Mouse (Mus musculus): ENCODE data around the gene Ces5a. TPM values are rescaled to one million over a fixed set of nuclear protein-coding genes. Genes with fewer than 3 reads are reported as not detected.

Ces5a gene
- polyA plus RNA-seq, 1 experiment from 2014 or later = not detected

GRCm38 (mm10) chr8:93564634-93565033, 29.0 kb upstream of the Ces5a start:
- 69% methylated on average over 4 of the region's 4 CpGs for WGBS
- H3K27ac ChIP-seq (ENCODE audit: low read depth, low read length) = no peak overlapping the region
- H3K4me1 ChIP-seq (ENCODE audit: control insufficient read depth, insufficient read depth, low read length) = no peaks in the 10 kb centered on the region
- H3K36me3 ChIP-seq (ENCODE audit: control insufficient read depth, insufficient read depth, low read length) = no peaks in the 10 kb centered on the region
- H3K9me3 ChIP-seq (ENCODE audit: control insufficient read depth, low read length) = peaks cover 6% of the 10 kb centered on the region; the same call in 1 of the 2 replicates
- no peak overlapping the region for H3K9ac ChIP-seq (ENCODE audit: low read depth, low read length)
- no peak overlapping the region for H3K4me3 ChIP-seq (ENCODE audit: low read length)
- no peak for ATAC-seq (ENCODE audit: low FRiP score, low TSS enrichment)
- H3K4me2 ChIP-seq (replicated peaks; ENCODE audit: low read depth, low read length) = no peak overlapping the region
- no peaks in the 10 kb centered on the region for H3K27me3 ChIP-seq (ENCODE audit: control insufficient read depth, insufficient read depth, low read length)

GRCm38 (mm10) chr8:93563551-93563950, 27.9 kb upstream of the Ces5a start:
- no peak for ATAC-seq (ENCODE audit: low FRiP score, low TSS enrichment)
- no peak overlapping the region for H3K9ac ChIP-seq (ENCODE audit: low read depth, low read length)
- no peak overlapping the region for H3K4me3 ChIP-seq (ENCODE audit: low read length)
- H3K9me3 ChIP-seq (ENCODE audit: control insufficient read depth, low read length) = peaks cover 3% of the 10 kb centered on the region; the same call in 1 of the 2 replicates
- H3K36me3 ChIP-seq (ENCODE audit: control insufficient read depth, insufficient read depth, low read length) = no peaks in the 10 kb centered on the region
- no peaks in the 10 kb centered on the region for H3K27me3 ChIP-seq (ENCODE audit: control insufficient read depth, insufficient read depth, low read length)
- H3K4me2 ChIP-seq (replicated peaks; ENCODE audit: low read depth, low read length) = no peak overlapping the region
- 90% methylated on average over 7 of the region's 7 CpGs for WGBS
- H3K27ac ChIP-seq (ENCODE audit: low read depth, low read length) = no peak overlapping the region
- H3K4me1 ChIP-seq (ENCODE audit: control insufficient read depth, insufficient read depth, low read length) = no peaks in the 10 kb centered on the region

- H3K9ac ChIP-seq (ENCODE audit: low read depth, low read length) = no peak overlapping the region
- H3K9me3 ChIP-seq (ENCODE audit: control insufficient read depth, low read length) = no peaks in the 10 kb centered on the region
- H3K27me3 ChIP-seq (ENCODE audit: control insufficient read depth, insufficient read depth, low read length) = no peaks in the 10 kb centered on the region
- H3K4me2 ChIP-seq (replicated peaks; ENCODE audit: low read depth, low read length) = no peak overlapping the region
- no peaks in the 10 kb centered on the region for H3K36me3 ChIP-seq (ENCODE audit: control insufficient read depth, insufficient read depth, low read length)
- WGBS = 38% methylated on average over 6 of the region's 6 CpGs
- ATAC-seq (ENCODE audit: low FRiP score, low TSS enrichment) = no peak
- no peak overlapping the region for H3K4me3 ChIP-seq (ENCODE audit: low read length)
- no peaks in the 10 kb centered on the region for H3K4me1 ChIP-seq (ENCODE audit: control insufficient read depth, insufficient read depth, low read length)
- H3K27ac ChIP-seq (ENCODE audit: low read depth, low read length) = no peak overlapping the region
These were observed 27.1 kb upstream of the Ces5a start for GRCm38 (mm10) chr8:93562557-93563210.

GRCm38 (mm10) chr8:93561271-93561670, 25.6 kb upstream of the Ces5a start:
- Histone ChIP-seq H3K4me3 (ENCODE audit: low read length) (no peak overlapping the region), H3K27ac (ENCODE audit: low read depth, low read length) (no peak overlapping the region), H3K9ac (ENCODE audit: low read depth, low read length) (no peak overlapping the region), H3K36me3 (ENCODE audit: control insufficient read depth, insufficient read depth, low read length) (no peaks in the 10 kb centered on the region), H3K27me3 (ENCODE audit: control insufficient read depth, insufficient read depth, low read length) (no peaks in the 10 kb centered on the region), H3K9me3 (ENCODE audit: control insufficient read depth, low read length) (no peaks in the 10 kb centered on the region), H3K4me1 (ENCODE audit: control insufficient read depth, insufficient read depth, low read length) (no peaks in the 10 kb centered on the region), H3K4me2 (replicated peaks; ENCODE audit: low read depth, low read length) (no peak overlapping the region)
- no peak for ATAC-seq (ENCODE audit: low FRiP score, low TSS enrichment)
- 74% methylated on average over 3 of the region's 3 CpGs for WGBS

- 75% methylated on average over 2 of the region's 2 CpGs for WGBS
- H3K4me1 ChIP-seq (ENCODE audit: control insufficient read depth, insufficient read depth, low read length) = no peaks in the 10 kb centered on the region
- H3K4me3 ChIP-seq (ENCODE audit: low read length) = no peak overlapping the region
- no peak overlapping the region for H3K27ac ChIP-seq (ENCODE audit: low read depth, low read length)
- H3K9me3 ChIP-seq (ENCODE audit: control insufficient read depth, low read length) = peaks cover 3% of the 10 kb centered on the region; the same call in 1 of the 2 replicates
- H3K27me3 ChIP-seq (ENCODE audit: control insufficient read depth, insufficient read depth, low read length) = no peaks in the 10 kb centered on the region
- H3K4me2 ChIP-seq (replicated peaks; ENCODE audit: low read depth, low read length) = no peak overlapping the region
- no peaks in the 10 kb centered on the region for H3K36me3 ChIP-seq (ENCODE audit: control insufficient read depth, insufficient read depth, low read length)
- no peak overlapping the region for H3K9ac ChIP-seq (ENCODE audit: low read depth, low read length)
- ATAC-seq (ENCODE audit: low FRiP score, low TSS enrichment) = no peak
These were observed 24.1 kb upstream of the Ces5a start for GRCm38 (mm10) chr8:93559696-93560095.

- H3K27ac ChIP-seq (ENCODE audit: low read depth, low read length) = no peak overlapping the region
- no peak overlapping the region for H3K4me3 ChIP-seq (ENCODE audit: low read length)
- ATAC-seq (ENCODE audit: low FRiP score, low TSS enrichment) = no peak
- no peaks in the 10 kb centered on the region for H3K4me1 ChIP-seq (ENCODE audit: control insufficient read depth, insufficient read depth, low read length)
- no peaks in the 10 kb centered on the region for H3K36me3 ChIP-seq (ENCODE audit: control insufficient read depth, insufficient read depth, low read length)
- H3K9me3 ChIP-seq (ENCODE audit: control insufficient read depth, low read length) = no peaks in the 10 kb centered on the region
- 82% methylated on average over 3 of the region's 3 CpGs for WGBS
- no peaks in the 10 kb centered on the region for H3K27me3 ChIP-seq (ENCODE audit: control insufficient read depth, insufficient read depth, low read length)
- H3K9ac ChIP-seq (ENCODE audit: low read depth, low read length) = no peak overlapping the region
- H3K4me2 ChIP-seq (replicated peaks; ENCODE audit: low read depth, low read length) = no peak overlapping the region
These were observed 33.0 kb downstream of the Ces5a start for GRCm38 (mm10) chr8:93502634-93503033.

GRCm38 (mm10) chr8:93499437-93499836, 36.2 kb downstream of the Ces5a start:
- no peak overlapping the region for H3K27ac ChIP-seq (ENCODE audit: low read depth, low read length)
- H3K27me3 ChIP-seq (ENCODE audit: control insufficient read depth, insufficient read depth, low read length) = no peaks in the 10 kb centered on the region
- WGBS = 42% methylated on average over 9 of the region's 9 CpGs
- no peaks in the 10 kb centered on the region for H3K36me3 ChIP-seq (ENCODE audit: control insufficient read depth, insufficient read depth, low read length)
- H3K9ac ChIP-seq (ENCODE audit: low read depth, low read length) = no peak overlapping the region
- no peak overlapping the region for H3K4me2 ChIP-seq (replicated peaks; ENCODE audit: low read depth, low read length)
- no peaks in the 10 kb centered on the region for H3K4me1 ChIP-seq (ENCODE audit: control insufficient read depth, insufficient read depth, low read length)
- no peaks in the 10 kb centered on the region for H3K9me3 ChIP-seq (ENCODE audit: control insufficient read depth, low read length)
- no peak overlapping the region for H3K4me3 ChIP-seq (ENCODE audit: low read length)
- ATAC-seq (ENCODE audit: low FRiP score, low TSS enrichment) = no peak

- no peak for ATAC-seq (ENCODE audit: low FRiP score, low TSS enrichment)
- H3K9me3 ChIP-seq (ENCODE audit: control insufficient read depth, low read length) = no peaks in the 10 kb centered on the region
- WGBS = 21% methylated on average over 6 of the region's 6 CpGs
- no peak overlapping the region for H3K9ac ChIP-seq (ENCODE audit: low read depth, low read length)
- no peaks in the 10 kb centered on the region for H3K36me3 ChIP-seq (ENCODE audit: control insufficient read depth, insufficient read depth, low read length)
- no peak overlapping the region for H3K4me3 ChIP-seq (ENCODE audit: low read length)
- no peaks in the 10 kb centered on the region for H3K27me3 ChIP-seq (ENCODE audit: control insufficient read depth, insufficient read depth, low read length)
- H3K4me2 ChIP-seq (replicated peaks; ENCODE audit: low read depth, low read length) = no peak overlapping the region
- no peak overlapping the region for H3K27ac ChIP-seq (ENCODE audit: low read depth, low read length)
- no peaks in the 10 kb centered on the region for H3K4me1 ChIP-seq (ENCODE audit: control insufficient read depth, insufficient read depth, low read length)
These were observed 40.3 kb downstream of the Ces5a start for GRCm38 (mm10) chr8:93495330-93495729.

- Histone ChIP-seq H3K36me3 (ENCODE audit: control insufficient read depth, insufficient read depth, low read length) (no peaks in the 10 kb centered on the region), H3K9ac (ENCODE audit: low read depth, low read length) (no peak overlapping the region), H3K9me3 (ENCODE audit: control insufficient read depth, low read length) (no peaks in the 10 kb centered on the region), H3K4me2 (replicated peaks; ENCODE audit: low read depth, low read length) (no peak overlapping the region), H3K27me3 (ENCODE audit: control insufficient read depth, insufficient read depth, low read length) (no peaks in the 10 kb centered on the region), H3K4me1 (ENCODE audit: control insufficient read depth, insufficient read depth, low read length) (no peaks in the 10 kb centered on the region), H3K27ac (ENCODE audit: low read depth, low read length) (no peak overlapping the region), H3K4me3 (ENCODE audit: low read length) (no peak overlapping the region)
- no peak for ATAC-seq (ENCODE audit: low FRiP score, low TSS enrichment)
- 18% methylated on average over 4 of the region's 4 CpGs for WGBS
These were observed 46.9 kb downstream of the Ces5a start for GRCm38 (mm10) chr8:93488743-93489142.

All from kidney, embryonic 14.5 days (tissue).